Mouse (Mus musculus) heart, postnatal 0 days (tissue): Measurements from ENCODE around the gene Adcy1. TPM values are rescaled to one million over a fixed set of nuclear protein-coding genes. Genes with fewer than 3 reads are reported as not detected.

Experiments used
- ATAC-seq: fragments of 200-750 bp; cut with Nextera tagmentation; 2 replicates; pipeline ENCODE4 v1.8.0; 2017; ENCODE audit warnings: low read depth, moderate number of reproducible peaks, moderate library complexity; ENCODE audit not compliant: insufficient read depth
- DNase-seq: peaks from one replicate; pipeline ENCODE4 v3.0.0-alpha.2; 2016; ENCODE audit warnings: low spot score
- H3K27ac ChIP-seq: fragments of 300-500 bp; sonication (generic); 2 replicates; pipeline ENCODE4 v1.5.1; 2014; ENCODE audit warnings: low read depth, mild to moderate bottlenecking
- H3K27me3 ChIP-seq: fragments of 300-500 bp; sonication (generic); 2 replicates; pipeline ENCODE4 v1.6.1; 2014; ENCODE audit warnings: low read length, mixed read lengths; ENCODE audit not compliant: control insufficient read depth, insufficient read depth
- H3K36me3 ChIP-seq: fragments of 300-500 bp; sonication (generic); replicated peaks from 2 replicates; pipeline ENCODE4 v1.6.1; 2014; ENCODE audit warnings: low read length, mixed read lengths; ENCODE audit not compliant: control insufficient read depth, insufficient read depth
- H3K4me1 ChIP-seq: fragments of 300-500 bp; sonication (generic); 2 replicates; pipeline ENCODE4 v1.6.1; 2014; ENCODE audit warnings: antibody characterized with exemption; ENCODE audit not compliant: control insufficient read depth, insufficient read depth
- H3K4me2 ChIP-seq: fragments of 300-500 bp; sonication (generic); 2 replicates; pipeline ENCODE4 v1.6.1; 2014; ENCODE audit warnings: low read depth, mild to moderate bottlenecking, low read length, moderate library complexity
- H3K4me3 ChIP-seq: fragments of 300-500 bp; sonication (generic); 2 replicates; pipeline ENCODE4 v1.5.1; 2014; ENCODE audit warnings: low read depth, low read length
- H3K9ac ChIP-seq: fragments of 300-500 bp; sonication (generic); replicated peaks from 2 replicates; pipeline ENCODE4 v1.6.1; 2014; ENCODE audit warnings: low read depth, low read length, mixed read lengths
- H3K9me3 ChIP-seq: fragments of 300-500 bp; sonication (generic); replicated peaks from 2 replicates; pipeline ENCODE4 v1.6.1; 2016; ENCODE audit warnings: low read length; ENCODE audit not compliant: control insufficient read depth
- CTCF ChIP-seq: IDR thresholded peaks from 2 replicates; pipeline ENCODE4 v1.5.1; 2016; ENCODE audit warnings: antibody characterized with exemption, control low read depth, low read depth
- EP300 ChIP-seq: IDR thresholded peaks from 2 replicates; pipeline ENCODE4 v1.6.1; 2016; ENCODE audit warnings: antibody characterized with exemption, low read depth
- WGBS: fragments of 180-500 bp; shearing (Covaris S2); extraction: QIAGEN DNeasy Blood & Tissue Kit; methylation state at CpG from one replicate; pipeline ENCODE4 v1.1.7; 2014; 5-methylcytosine and 5-hydroxymethylcytosine counted together
- polyA plus RNA-seq: library from polyadenylated mRNA; unstranded; fragments of >200 nt; fragmentation: Nextera tagmentation; extraction: Ambion mirVana; gene quantifications from 2 replicates; pipeline ENCODE4 v1.2.1, GENCODE M21; 2015
- total RNA-seq: library from RNA; depleted of rRNA; stranded (reverse); fragments of >200 nt; gene quantifications from 2 replicates; pipeline ENCODE4 v1.2.3, GENCODE M21; 2014; ENCODE audit warnings: low replicate concordance

Adcy1 gene
- total and polyA plus RNA-seq, 2 experiments from 2014 or later: 0.22 to 2.9 TPM

GRCm38 (mm10) chr11:7068479-7069235 is 5.4 kb downstream of the Adcy1 start:
- no peak overlapping the region for H3K4me2 ChIP-seq
- ATAC-seq (no peak), DNase-seq (no peak)
- H3K4me3 ChIP-seq: no peak overlapping the region
- H3K9me3 ChIP-seq: no peaks in the 10 kb centered on the region
- H3K9ac ChIP-seq: no peak overlapping the region
- TF ChIP-seq CTCF: no peak
- TF ChIP-seq EP300: no peak
- no peaks in the 10 kb centered on the region for H3K36me3 ChIP-seq
- H3K4me1 ChIP-seq: peaks cover 7% of the 10 kb centered on the region; the same call in 1 of the 2 replicates
- H3K27ac ChIP-seq: no peak overlapping the region
- H3K27me3 ChIP-seq: peaks cover 57% of the 10 kb centered on the region
- WGBS: 83% methylated on average over 12 of the region's 12 CpGs

DNA sequence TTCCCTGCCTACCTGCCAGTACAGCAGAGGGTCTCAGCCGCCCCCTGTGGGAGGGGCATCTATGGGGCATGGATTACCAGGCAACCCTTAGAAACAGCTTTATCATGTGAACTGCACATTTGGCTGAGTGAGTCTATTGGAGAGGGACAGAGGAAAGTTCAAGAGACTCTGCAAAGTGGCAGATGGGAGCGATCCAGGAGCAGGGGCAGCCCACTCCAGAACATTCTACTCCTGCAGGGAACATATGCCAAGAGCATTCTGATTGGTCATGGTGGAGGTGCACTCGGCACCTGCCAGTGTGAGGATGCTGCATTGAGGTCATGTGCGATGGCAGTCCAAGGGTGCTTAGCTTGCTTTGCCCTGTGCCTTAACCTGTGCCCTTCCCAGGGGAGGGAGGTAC is 6.5 kb downstream of the Adcy1 start:
- H3K27me3 ChIP-seq: peaks cover 46% of the 10 kb centered on the region
- no peak for TF ChIP-seq CTCF
- TF ChIP-seq EP300: no peak
- no peak for ATAC-seq

DNA sequence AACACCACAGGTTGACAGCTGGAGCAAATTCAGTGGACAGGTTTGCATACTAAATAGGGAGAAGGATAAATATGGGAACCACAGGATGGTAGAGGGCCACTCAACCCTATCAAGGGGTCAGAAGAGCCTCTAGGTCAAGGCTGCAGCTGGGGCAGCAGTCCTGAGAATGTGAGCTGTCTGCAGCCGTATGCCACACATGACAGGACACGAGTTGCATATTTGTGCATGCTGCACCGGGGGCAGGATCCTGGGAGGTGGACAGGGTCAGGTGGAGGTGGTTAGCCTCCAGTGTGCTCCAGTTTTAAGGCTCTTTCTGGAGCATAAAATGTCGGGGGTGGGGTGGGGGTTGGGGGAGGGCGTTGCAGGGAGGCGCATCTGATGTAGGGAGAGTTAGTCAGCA is 8.3 kb downstream of the Adcy1 start:
- H3K4me3 ChIP-seq: no peak overlapping the region
- ATAC-seq (no peak), DNase-seq (no peak)
- TF ChIP-seq EP300 (no peak), CTCF (no peak)
- H3K27me3 ChIP-seq: peaks cover 28% of the 10 kb centered on the region
- H3K9me3 ChIP-seq: no peaks in the 10 kb centered on the region
- H3K9ac ChIP-seq: no peak overlapping the region
- no peaks in the 10 kb centered on the region for H3K36me3 ChIP-seq
- H3K27ac ChIP-seq: no peak overlapping the region
- WGBS: 55% methylated on average over 6 of the region's 6 CpGs
- no peaks in the 10 kb centered on the region for H3K4me1 ChIP-seq
- no peak overlapping the region for H3K4me2 ChIP-seq

More for the DNA sequence above, 6.5 kb downstream of the Adcy1 start:
- Histone ChIP-seq H3K36me3 (no peaks in the 10 kb centered on the region), H3K4me2 (no peak overlapping the region), H3K9me3 (no peaks in the 10 kb centered on the region), H3K9ac (no peak overlapping the region), H3K27ac (no peak overlapping the region), H3K4me3 (no peak overlapping the region), H3K4me1 (no peaks in the 10 kb centered on the region)
- WGBS: 82% methylated on average over 4 of the region's 4 CpGs
- no peak for DNase-seq

GRCm38 (mm10) chr11:7073556-7073955 is 10.3 kb downstream of the Adcy1 start:
- 71% methylated on average over 3 of the region's 3 CpGs for WGBS
- H3K9me3 ChIP-seq: no peaks in the 10 kb centered on the region

DNA sequence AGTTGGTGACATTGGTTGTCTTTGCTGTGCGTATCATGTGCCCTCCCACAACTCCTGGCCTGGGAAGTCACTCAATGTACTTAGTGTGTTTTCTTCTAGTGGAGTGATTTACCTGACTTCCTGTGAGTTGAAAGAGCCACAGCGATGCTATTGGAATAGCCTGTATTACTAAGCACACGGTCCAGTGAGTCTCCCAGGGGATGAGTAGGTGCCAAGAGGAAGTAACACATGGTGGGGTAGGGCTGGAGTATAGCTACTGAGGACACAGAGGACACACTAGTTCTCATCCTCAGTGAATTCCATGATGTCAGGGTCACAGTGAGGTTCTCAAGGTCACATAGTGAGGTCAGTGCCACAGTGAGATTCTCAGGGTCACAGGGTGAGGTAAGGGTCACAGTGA is 13.2 kb downstream of the Adcy1 start:
- Histone ChIP-seq H3K9ac (no peak overlapping the region), H3K4me2 (no peak overlapping the region), H3K4me1 (no peaks in the 10 kb centered on the region), H3K27ac (no peak overlapping the region), H3K27me3 (no peaks in the 10 kb centered on the region), H3K4me3 (no peak overlapping the region), H3K9me3 (no peaks in the 10 kb centered on the region), H3K36me3 (no peaks in the 10 kb centered on the region)
- no peak for TF ChIP-seq CTCF
- no peak for TF ChIP-seq EP300
- DNase-seq (no peak), ATAC-seq (no peak)
- 58% methylated on average over 3 of the region's 3 CpGs for WGBS

More at GRCm38 (mm10) chr11:7073556-7073955, 10.3 kb downstream of the Adcy1 start:
- no peak overlapping the region for H3K4me2 ChIP-seq
- H3K4me1 ChIP-seq: no peaks in the 10 kb centered on the region
- H3K36me3 ChIP-seq: no peaks in the 10 kb centered on the region
- peaks cover 11% of the 10 kb centered on the region; the same call in 1 of the 2 replicates for H3K27me3 ChIP-seq
- TF ChIP-seq EP300 (no peak), CTCF (no peak)
- no peak overlapping the region for H3K9ac ChIP-seq
- no peak overlapping the region for H3K27ac ChIP-seq
- ATAC-seq (no peak), DNase-seq (no peak)
- no peak overlapping the region for H3K4me3 ChIP-seq

DNA sequence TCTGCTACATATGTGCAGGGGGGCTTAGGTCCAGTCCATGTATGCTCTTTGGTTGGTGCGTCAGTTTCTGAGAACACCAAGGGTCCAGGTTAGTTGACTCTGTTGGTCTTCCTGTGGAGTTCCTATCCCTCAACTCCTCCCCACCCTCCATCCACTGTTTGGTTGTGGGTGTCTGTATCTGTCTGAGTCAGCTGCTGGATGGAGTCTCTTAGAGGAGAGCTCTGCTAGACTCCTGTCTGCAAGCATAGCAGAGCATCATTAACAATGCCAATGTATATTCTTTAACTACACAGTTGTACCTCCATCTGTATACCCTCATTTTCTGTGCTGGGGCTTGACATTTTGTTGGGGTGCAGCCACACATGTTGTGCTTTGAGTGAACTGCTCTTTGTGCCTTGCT is 18.6 kb downstream of the Adcy1 start:
- no peaks in the 10 kb centered on the region for H3K36me3 ChIP-seq
- WGBS: 100% methylated on average over 1 of the region's 1 CpGs
- no peaks in the 10 kb centered on the region for H3K27me3 ChIP-seq
- no peaks in the 10 kb centered on the region for H3K4me1 ChIP-seq
- no peak overlapping the region for H3K27ac ChIP-seq
- no peak for TF ChIP-seq EP300
- TF ChIP-seq CTCF: no peak
- no peak overlapping the region for H3K9ac ChIP-seq
- H3K9me3 ChIP-seq: no peaks in the 10 kb centered on the region
- DNase-seq (no peak), ATAC-seq (no peak)
- no peak overlapping the region for H3K4me3 ChIP-seq
- H3K4me2 ChIP-seq: no peak overlapping the region
